Mouse (Mus musculus) kidney, adult 2 months (tissue): ENCODE data around the gene Chd4.

Experiments used
- CTCF ChIP-seq: fragments of 200-500 bp; conservative IDR thresholded peaks from 2 replicates; pipeline ENCODE4 v1.5.1; 2011; ENCODE audit warnings: low read depth, mild to moderate bottlenecking, control low read depth, low read length, moderate library complexity, mixed read lengths; ENCODE audit not compliant: insufficient read depth, insufficient read length
- POLR2A ChIP-seq: fragments of 200-500 bp; IDR thresholded peaks from one replicate; pipeline ENCODE4 v1.6.1; 2011; ENCODE audit warnings: low read depth, low read length, control low read depth

- no peak for TF ChIP-seq CTCF
- peak; percentile 69 for TF ChIP-seq POLR2A
These were observed at the start of gene Chd4 for GRCm38 (mm10) chr6:125095391-125096278.
